Mouse (Mus musculus) neural tube, embryonic 15.5 days (tissue): ENCODE data around the gene Adgrg3. TPM values are rescaled to one million over a fixed set of nuclear protein-coding genes. Genes with fewer than 3 reads are reported as not detected.
A peak's percentile ranks its signal among the peaks of the same experiment; 100 is the strongest.

Experiments
- ATAC-seq: fragments of 200-750 bp; cut with Nextera tagmentation; 2 replicates; pipeline ENCODE4 v1.8.0; 2017; ENCODE audit warnings: mild to moderate bottlenecking, moderate TSS enrichment, moderate library complexity; ENCODE audit not compliant: low FRiP score
- H3K27ac ChIP-seq: fragments of 300-500 bp; sonication (generic); replicated peaks from 2 replicates; pipeline ENCODE4 v1.5.1; 2015; ENCODE audit warnings: mild to moderate bottlenecking, inconsistent platforms
- H3K27me3 ChIP-seq: fragments of 300-500 bp; sonication (generic); replicated peaks from 2 replicates; pipeline ENCODE4 v1.6.1; 2015; ENCODE audit warnings: inconsistent platforms
- H3K36me3 ChIP-seq: fragments of 300-500 bp; sonication (generic); 2 replicates; pipeline ENCODE4 v1.6.1; 2015; ENCODE audit warnings: inconsistent platforms
- H3K4me1 ChIP-seq: fragments of 300-500 bp; sonication (generic); 2 replicates; pipeline ENCODE4 v1.6.1; 2015; ENCODE audit warnings: inconsistent platforms
- H3K4me2 ChIP-seq: fragments of 300-500 bp; sonication (generic); 2 replicates; pipeline ENCODE4 v1.6.1; 2015; ENCODE audit warnings: inconsistent platforms, mild to moderate bottlenecking, moderate library complexity
- H3K4me3 ChIP-seq: fragments of 300-500 bp; sonication (generic); replicated peaks from 2 replicates; pipeline ENCODE4 v1.5.1; 2015; ENCODE audit warnings: mild to moderate bottlenecking, inconsistent platforms
- H3K9ac ChIP-seq: fragments of 300-500 bp; sonication (generic); replicated peaks from 2 replicates; pipeline ENCODE4 v1.6.1; 2015; ENCODE audit warnings: mild to moderate bottlenecking, inconsistent platforms
- H3K9me3 ChIP-seq: fragments of 300-500 bp; sonication (generic); replicated peaks from 2 replicates; pipeline ENCODE4 v1.6.1; 2016; ENCODE audit warnings: inconsistent platforms
- WGBS: fragments of 180-500 bp; shearing (Covaris S2); methylation state at CpG from one replicate; pipeline ENCODE4 v1.1.7; 2015; ENCODE audit warnings: mixed read lengths; 5-methylcytosine and 5-hydroxymethylcytosine counted together
- polyA plus RNA-seq: library from polyadenylated mRNA; unstranded; fragments of >200 nt; fragmentation: Nextera tagmentation; extraction: Ambion mirVana; gene quantifications from 2 replicates; pipeline ENCODE4 v1.2.1, GENCODE M21; 2015

Gene Adgrg3
- polyA plus RNA-seq, 1 experiment from 2014 or later: 0.95 TPM

GRCm38 (mm10) chr8:95059812-95060533, 42.5 kb downstream of the Adgrg3 start:
- no peak overlapping the region for H3K27ac ChIP-seq
- H3K4me3 ChIP-seq: no peak overlapping the region
- peaks cover 2% of the 10 kb centered on the region; the same call in 1 of the 2 replicates for H3K4me1 ChIP-seq
- no peak overlapping the region for H3K9ac ChIP-seq
- no peak overlapping the region for H3K4me2 ChIP-seq
- no peak for ATAC-seq
- H3K9me3 ChIP-seq: no peaks in the 10 kb centered on the region
- no peaks in the 10 kb centered on the region for H3K27me3 ChIP-seq
- 74% methylated on average over 6 of the region's 6 CpGs for WGBS
- no peaks in the 10 kb centered on the region for H3K36me3 ChIP-seq

- Histone ChIP-seq H3K27me3 (no peaks in the 10 kb centered on the region), H3K27ac (no peak overlapping the region), H3K4me1 (no peaks in the 10 kb centered on the region), H3K36me3 (no peaks in the 10 kb centered on the region), H3K4me3 (no peak overlapping the region), H3K9me3 (no peaks in the 10 kb centered on the region), H3K9ac (no peak overlapping the region), H3K4me2 (no peak overlapping the region)
- no peak for ATAC-seq
- WGBS: 100% methylated on average over 2 of the region's 2 CpGs
These were observed 47.0 kb downstream of the Adgrg3 start for GRCm38 (mm10) chr8:95064531-95064930.

GRCm38 (mm10) chr8:95067582-95067981, 50.1 kb downstream of the Adgrg3 start:
- no peaks in the 10 kb centered on the region for H3K9me3 ChIP-seq
- ATAC-seq: no peak
- no peaks in the 10 kb centered on the region for H3K36me3 ChIP-seq
- no peak overlapping the region for H3K4me3 ChIP-seq
- H3K9ac ChIP-seq: no peak overlapping the region
- H3K4me2 ChIP-seq: no peak overlapping the region
- H3K27me3 ChIP-seq: no peaks in the 10 kb centered on the region
- 46% methylated on average over 3 of the region's 3 CpGs for WGBS
- H3K4me1 ChIP-seq: no peaks in the 10 kb centered on the region
- H3K27ac ChIP-seq: no peak overlapping the region

- no peaks in the 10 kb centered on the region for H3K36me3 ChIP-seq
- no peak overlapping the region for H3K4me3 ChIP-seq
- no peaks in the 10 kb centered on the region for H3K9me3 ChIP-seq
- WGBS: 86% methylated on average over 3 of the region's 3 CpGs
- H3K27ac ChIP-seq: no peak overlapping the region
- ATAC-seq: no peak
- 0 out of 2 replicates have a peak, but pooled peaks cover 4% of the 10 kb centered on the region for H3K4me1 ChIP-seq
- H3K9ac ChIP-seq: no peak overlapping the region
- H3K27me3 ChIP-seq: no peaks in the 10 kb centered on the region
- no peak overlapping the region for H3K4me2 ChIP-seq
These were observed 58.0 kb downstream of the Adgrg3 start for GRCm38 (mm10) chr8:95075504-95075903.

GRCm38 (mm10) chr8:95076151-95076550, 58.7 kb downstream of the Adgrg3 start:
- H3K36me3 ChIP-seq: no peaks in the 10 kb centered on the region
- no peak for ATAC-seq
- H3K9me3 ChIP-seq: no peaks in the 10 kb centered on the region
- 82% methylated on average over 17 of the region's 17 CpGs for WGBS
- no peak overlapping the region for H3K27ac ChIP-seq
- H3K4me1 ChIP-seq: 0 out of 2 replicates have a peak, but pooled peaks cover 4% of the 10 kb centered on the region
- H3K4me2 ChIP-seq: no peak overlapping the region
- H3K4me3 ChIP-seq: no peak overlapping the region
- no peaks in the 10 kb centered on the region for H3K27me3 ChIP-seq
- H3K9ac ChIP-seq: no peak overlapping the region

- H3K4me2 ChIP-seq: no peak overlapping the region
- H3K27ac ChIP-seq: no peak overlapping the region
- H3K27me3 ChIP-seq: no peaks in the 10 kb centered on the region
- H3K4me3 ChIP-seq: no peak overlapping the region
- H3K4me1 ChIP-seq: peaks cover 20% of the 10 kb centered on the region
- peaks cover 3% of the 10 kb centered on the region; the same call in 1 of the 2 replicates for H3K36me3 ChIP-seq
- no peak for ATAC-seq
- no peak overlapping the region for H3K9ac ChIP-seq
- WGBS: 78% methylated on average over 3 of the region's 3 CpGs
- H3K9me3 ChIP-seq: no peaks in the 10 kb centered on the region
These were observed 60.6 kb downstream of the Adgrg3 start for GRCm38 (mm10) chr8:95078055-95078454.

- Histone ChIP-seq H3K36me3 (peaks cover 13% of the 10 kb centered on the region), H3K27me3 (no peaks in the 10 kb centered on the region), H3K4me3 (no peak overlapping the region), H3K27ac (no peak overlapping the region), H3K9me3 (no peaks in the 10 kb centered on the region), H3K4me2 (no peak overlapping the region), H3K4me1 (peaks cover 28% of the 10 kb centered on the region), H3K9ac (no peak overlapping the region)
- ATAC-seq: no peak
- WGBS: 93% methylated on average over 4 of the region's 4 CpGs
These were observed 61.8 kb downstream of the Adgrg3 start for GRCm38 (mm10) chr8:95079305-95079704.

- H3K9me3 ChIP-seq: no peaks in the 10 kb centered on the region
- no peaks in the 10 kb centered on the region for H3K27me3 ChIP-seq
- H3K9ac ChIP-seq: peak within 1 kb of the TSS; percentile 79
- WGBS: under 1% methylated on average over 47 of the region's 47 CpGs
- peak within 1 kb of the TSS; percentile 82 for H3K4me3 ChIP-seq
- peak within 1 kb of the TSS; percentile 95 for H3K4me2 ChIP-seq
- ATAC-seq: peak; percentile 97
- peak within 1 kb of the TSS; percentile 84 for H3K27ac ChIP-seq
- H3K36me3 ChIP-seq: peaks cover 22% of the 10 kb centered on the region
- peaks cover 28% of the 10 kb centered on the region for H3K4me1 ChIP-seq
These were observed 63.2 kb downstream of the Adgrg3 start, which contains the start of gene Katnb1 for GRCm38 (mm10) chr8:95080381-95081341. Gene Katnb1, plus strand, starts transcription at chr8:95081186.

- H3K27me3 ChIP-seq: no peaks in the 10 kb centered on the region
- H3K36me3 ChIP-seq: peaks cover 28% of the 10 kb centered on the region
- H3K9me3 ChIP-seq: no peaks in the 10 kb centered on the region
- peaks cover 28% of the 10 kb centered on the region for H3K4me1 ChIP-seq
- peak overlapping the region; percentile 84 for H3K27ac ChIP-seq
- peak overlapping the region; percentile 95 for H3K4me2 ChIP-seq
- H3K4me3 ChIP-seq: peak overlapping the region; percentile 82
- no peak for ATAC-seq
- 7% methylated on average over 11 of the region's 11 CpGs for WGBS
- peak overlapping the region; percentile 79 for H3K9ac ChIP-seq
These were observed 64.2 kb downstream of the Adgrg3 start for GRCm38 (mm10) chr8:95081650-95082049.

- Histone ChIP-seq H3K27me3 (no peaks in the 10 kb centered on the region), H3K4me2 (no peak overlapping the region), H3K9ac (no peak overlapping the region), H3K4me3 (no peak overlapping the region), H3K36me3 (peaks cover 52% of the 10 kb centered on the region), H3K9me3 (no peaks in the 10 kb centered on the region), H3K27ac (no peak overlapping the region), H3K4me1 (peaks cover 28% of the 10 kb centered on the region)
- WGBS: 90% methylated on average over 4 of the region's 4 CpGs
- ATAC-seq: no peak
These were observed 66.8 kb downstream of the Adgrg3 start for GRCm38 (mm10) chr8:95084261-95084660.

- Histone ChIP-seq H3K9me3 (no peaks in the 10 kb centered on the region), H3K27me3 (no peaks in the 10 kb centered on the region), H3K4me1 (peaks cover 28% of the 10 kb centered on the region), H3K4me3 (no peak overlapping the region), H3K27ac (no peak overlapping the region), H3K4me2 (no peak overlapping the region), H3K36me3 (peaks cover 58% of the 10 kb centered on the region), H3K9ac (no peak overlapping the region)
- no peak for ATAC-seq
- WGBS: 86% methylated on average over 10 of the region's 10 CpGs
These were observed 67.4 kb downstream of the Adgrg3 start for GRCm38 (mm10) chr8:95084744-95085431.
